Mouse (Mus musculus) stomach, postnatal 0 days (tissue): Measurements from ENCODE around the gene Lrrc49.

Source experiments
- CTCF ChIP-seq: IDR thresholded peaks from 2 replicates; pipeline ENCODE4 v1.5.1; 2016; ENCODE audit warnings: antibody characterized with exemption, low read depth, mild to moderate bottlenecking, moderate library complexity
- EP300 ChIP-seq: optimal IDR thresholded peaks from 2 replicates; pipeline ENCODE3; 2016; ENCODE audit warnings: antibody characterized with exemption

DNA sequence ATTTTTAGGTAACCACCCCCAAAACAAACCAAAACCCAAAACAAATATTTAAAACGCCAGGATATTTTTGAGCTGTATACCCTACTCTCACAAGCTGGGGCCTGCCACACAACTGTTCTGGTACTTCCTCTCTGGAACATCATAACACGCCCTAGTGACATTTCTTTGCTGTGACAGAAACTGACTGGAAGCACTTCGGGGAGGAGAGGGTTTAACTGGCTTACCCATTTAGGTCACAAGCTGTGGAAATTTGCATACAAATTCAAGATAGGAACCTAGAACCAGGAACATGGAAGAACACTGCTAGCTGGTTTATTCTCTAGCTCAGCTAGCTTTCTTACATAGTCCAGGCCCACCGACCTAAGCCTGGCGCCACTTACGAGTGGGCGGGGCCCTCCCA lies 92.6 kb downstream of the Lrrc49 start:
- TF ChIP-seq CTCF (no peak), EP300 (no peak)
